Comparison of ENCODE assay signal across 9 mouse cellular contexts in genomic region chr1:184732556-184733049, GRCm38 (mm10). TPM values are rescaled to one million over a fixed set of nuclear protein-coding genes. Genes with fewer than 3 reads are reported as not detected.
A peak's percentile ranks its signal among the peaks of the same experiment; 100 is the strongest.
DNase-seq lines count a peak whose midpoint lies in the region; ATAC-seq lines count a peak whose summit lies in the region.
"Had no signal": no experiment of that assay in that cellular context is flagged by ENCODE, and none has a peak within 500 bp of the region (broad histone marks: within the 10 kb centered on the region; RNA-seq: fewer than 3 reads in every experiment).

Hlx (minus strand) TSS chr1:184732619.

- H3K4me1 ChIP-seq in liver, embryonic 16.5 days (ENCODE audit: control insufficient read depth, low read depth, low read length) = peaks cover 14% of the 10 kb centered on the region
- H3K4me1 ChIP-seq in neural tube, embryonic 11.5 days (ENCODE audit: control insufficient read depth, insufficient read depth, low read length) = peaks cover 6% of the 10 kb centered on the region; the same call in 1 of the 2 replicates

- peaks cover 95% of the 10 kb centered on the region for H3K27me3 ChIP-seq in liver, embryonic 16.5 days (ENCODE audit: control insufficient read depth, insufficient read depth, low read depth, low read length)
- peaks cover 90% of the 10 kb centered on the region for H3K27me3 ChIP-seq in neural tube, embryonic 11.5 days (ENCODE audit: control insufficient read depth, insufficient read depth, low read length)
- H3K27me3 ChIP-seq: Patski had no signal

- peak within 1 kb of the TSS; percentile 80 for H3K27ac ChIP-seq in liver, embryonic 16.5 days (ENCODE audit: low read length)
- H3K27ac ChIP-seq in neural tube, embryonic 11.5 days (ENCODE audit: low read depth, low read length) = peak within 1 kb of the TSS; percentile 31; the same call in 1 of the 2 replicates

- WGBS in liver, embryonic 16.5 days (ENCODE audit: insufficient replicate concordance) = under 1% methylated on average over 32 of the region's 32 CpGs
- WGBS in neural tube, embryonic 11.5 days = 0% methylated on average over 32 of the region's 32 CpGs

- peak within 1 kb of the TSS; percentile 59 for H3K9ac ChIP-seq in liver, embryonic 16.5 days (ENCODE audit: low read depth, low read length)
- peak within 1 kb of the TSS; percentile 56 for H3K9ac ChIP-seq in neural tube, embryonic 11.5 days (ENCODE audit: low read length)

- H3K4me2 ChIP-seq in liver, embryonic 16.5 days (ENCODE audit: low read depth, low read length) = peak within 1 kb of the TSS; percentile 79
- H3K4me2 ChIP-seq in neural tube, embryonic 11.5 days (ENCODE audit: low read depth) = peak within 1 kb of the TSS; percentile 89

- H3K4me3 ChIP-seq in liver, embryonic 16.5 days (ENCODE audit: low read depth, low read length) = peak within 1 kb of the TSS; percentile 67
- peak within 1 kb of the TSS; percentile 53 for H3K4me3 ChIP-seq in neural tube, embryonic 11.5 days (ENCODE audit: low read depth, low read length)

- peak; percentile 46 for DNase-seq in kidney, adult 11 months
- DNase-seq in kidney, adult 18-20 months = no peak
- peak; percentile 72 for DNase-seq in c-Kit-positive CD71-positive TER-119-positive erythroid progenitor cells, embryonic 14.5 days (ENCODE audit: low spot score)
- DNase-seq in gastrocnemius, postnatal 14 days = peak; percentile 87
- DNase-seq in induced T-regulatory cell, adult 2 months (ENCODE audit: low read depth) = peak; percentile 64
- DNase-seq in neural tube, embryonic 11.5 days (ENCODE audit: low spot score) = peak; percentile 88
- peak; percentile 53 for DNase-seq in thymus, postnatal 4 days

- no peaks in the 10 kb centered on the region for H3K9me3 ChIP-seq in liver, embryonic 16.5 days (replicated peaks; ENCODE audit: control insufficient read depth, low read length)
- H3K9me3 ChIP-seq in neural tube, embryonic 11.5 days (ENCODE audit: control insufficient read depth, low read length) = no peaks in the 10 kb centered on the region

- ATAC-seq in liver, embryonic 16.5 days (ENCODE audit: low read depth) = peak; percentile 78
- peak; percentile 94 for ATAC-seq in neural tube, embryonic 11.5 days (ENCODE audit: insufficient read depth, low FRiP score, low TSS enrichment)

- H3K36me3 ChIP-seq in liver, embryonic 16.5 days (ENCODE audit: control insufficient read depth, insufficient read depth) = no peaks in the 10 kb centered on the region
- no peaks in the 10 kb centered on the region for H3K36me3 ChIP-seq in neural tube, embryonic 11.5 days (ENCODE audit: control insufficient read depth, insufficient read depth, low read length)

- intact Hi-C loops in gastrocnemius, postnatal 14 days (cut with DNase I; ENCODE audit: low total_unique reads) = loop anchor here (10.0 kb wide), 1 partner anchor 278 kb away; no protein-coding TSS in a partner anchor

RNA-seq across cellular contexts. Expression of gene Hlx, which starts in this region (rescaled TPM):
- total RNA-seq in gastrocnemius, postnatal 14 days (2021) = 10 to 100 TPM; 22.9 to 24.1 TPM
- 5.1 and 6.5 TPM in 2 replicates for polyA plus RNA-seq in liver, embryonic 16.5 days (2015; fragmentation: Nextera tagmentation; extraction: Ambion mirVana)
- 9.3 and 12.4 TPM in 2 replicates for polyA plus RNA-seq in neural tube, embryonic 11.5 days (2014; fragmentation: Nextera tagmentation; extraction: Ambion mirVana)
